Mouse (Mus musculus): Measurements from ENCODE around the gene Xrn2. TPM values are rescaled to one million over a fixed set of nuclear protein-coding genes. Genes with fewer than 3 reads are reported as not detected.
A peak's percentile ranks its signal among the peaks of the same experiment; 100 is the strongest.

The Xrn2 gene
- 23.7 and 24.3 TPM in 2 replicates for polyA plus RNA-seq (2015; fragmentation: Nextera tagmentation; extraction: Ambion mirVana)

- Histone ChIP-seq H3K4me3 (replicated peaks) (peak within 1 kb of the TSS; percentile 80), H3K36me3 (replicated peaks) (0 out of 2 replicates have a peak, but pooled peaks cover 6% of the 10 kb centered on the region), H3K9me3 (replicated peaks) (no peaks in the 10 kb centered on the region), H3K27me3 (no peaks in the 10 kb centered on the region), H3K4me2 (peak within 1 kb of the TSS; percentile 95), H3K4me1 (replicated peaks) (peaks cover 38% of the 10 kb centered on the region), H3K27ac (replicated peaks) (peak within 1 kb of the TSS; percentile 92), H3K9ac (peak within 1 kb of the TSS; percentile 79)
- peak; percentile 94 for ATAC-seq (ENCODE audit: insufficient read depth)
- WGBS (ENCODE audit: insufficient replicate concordance) = 0% methylated on average over 37 of the region's 37 CpGs
Measured at GRCm38 (mm10) chr2:147012623-147013184, at the start of gene Xrn2. Xrn2 (plus strand) TSS chr2:147012996.

- H3K36me3 ChIP-seq (replicated peaks) = no peaks in the 10 kb centered on the region
- H3K27me3 ChIP-seq = no peaks in the 10 kb centered on the region
- no peak overlapping the region for H3K27ac ChIP-seq (replicated peaks)
- no peak overlapping the region for H3K9ac ChIP-seq
- 62% methylated on average over 3 of the region's 3 CpGs for WGBS (ENCODE audit: insufficient replicate concordance)
- ATAC-seq (ENCODE audit: insufficient read depth) = no peak
- no peak overlapping the region for H3K4me2 ChIP-seq
- no peaks in the 10 kb centered on the region for H3K9me3 ChIP-seq (replicated peaks)
- H3K4me1 ChIP-seq (replicated peaks) = no peaks in the 10 kb centered on the region
- no peak overlapping the region for H3K4me3 ChIP-seq (replicated peaks)
Measured at GRCm38 (mm10) chr2:146975024-146975423, 37.8 kb upstream of the Xrn2 start.

GRCm38 (mm10) chr2:146975453-146976028, 37.3 kb upstream of the Xrn2 start:
- 67% methylated on average over 3 of the region's 3 CpGs for WGBS (ENCODE audit: insufficient replicate concordance)
- H3K36me3 ChIP-seq (replicated peaks) = no peaks in the 10 kb centered on the region

GRCm38 (mm10) chr2:146982786-146983185, 30.0 kb upstream of the Xrn2 start:
- H3K4me1 ChIP-seq (replicated peaks) = no peaks in the 10 kb centered on the region
- no peak overlapping the region for H3K4me3 ChIP-seq (replicated peaks)
- no peaks in the 10 kb centered on the region for H3K36me3 ChIP-seq (replicated peaks)
- WGBS (ENCODE audit: insufficient replicate concordance) = 69% methylated on average over 2 of the region's 2 CpGs
- ATAC-seq (ENCODE audit: insufficient read depth) = no peak
- no peak overlapping the region for H3K4me2 ChIP-seq
- H3K9ac ChIP-seq = no peak overlapping the region
- no peak overlapping the region for H3K27ac ChIP-seq (replicated peaks)
- H3K9me3 ChIP-seq (replicated peaks) = no peaks in the 10 kb centered on the region
- H3K27me3 ChIP-seq = no peaks in the 10 kb centered on the region

More at GRCm38 (mm10) chr2:146975453-146976028, 37.3 kb upstream of the Xrn2 start:
- Histone ChIP-seq H3K4me1 (replicated peaks) (no peaks in the 10 kb centered on the region), H3K27ac (replicated peaks) (no peak overlapping the region), H3K9ac (no peak overlapping the region), H3K9me3 (replicated peaks) (no peaks in the 10 kb centered on the region), H3K4me2 (no peak overlapping the region), H3K27me3 (no peaks in the 10 kb centered on the region), H3K4me3 (replicated peaks) (no peak overlapping the region)
- no peak for ATAC-seq (ENCODE audit: insufficient read depth)

- ATAC-seq (ENCODE audit: insufficient read depth) = no peak
- Histone ChIP-seq H3K9me3 (replicated peaks) (no peaks in the 10 kb centered on the region), H3K4me3 (replicated peaks) (no peak overlapping the region), H3K27me3 (no peaks in the 10 kb centered on the region), H3K9ac (no peak overlapping the region), H3K4me1 (replicated peaks) (no peaks in the 10 kb centered on the region), H3K4me2 (no peak overlapping the region), H3K36me3 (replicated peaks) (no peaks in the 10 kb centered on the region), H3K27ac (replicated peaks) (no peak overlapping the region)
- WGBS (ENCODE audit: insufficient replicate concordance) = 89% methylated on average over 2 of the region's 2 CpGs
Measured at GRCm38 (mm10) chr2:146984831-146985230, 28.0 kb upstream of the Xrn2 start.

GRCm38 (mm10) chr2:146985807-146986206, 27.0 kb upstream of the Xrn2 start:
- H3K27ac ChIP-seq (replicated peaks) = no peak overlapping the region
- no peak overlapping the region for H3K4me3 ChIP-seq (replicated peaks)
- no peaks in the 10 kb centered on the region for H3K36me3 ChIP-seq (replicated peaks)
- H3K4me1 ChIP-seq (replicated peaks) = no peaks in the 10 kb centered on the region
- no peak for ATAC-seq (ENCODE audit: insufficient read depth)
- no peak overlapping the region for H3K4me2 ChIP-seq
- WGBS (ENCODE audit: insufficient replicate concordance) = 61% methylated on average over 1 of the region's 1 CpGs
- H3K9me3 ChIP-seq (replicated peaks) = no peaks in the 10 kb centered on the region
- no peaks in the 10 kb centered on the region for H3K27me3 ChIP-seq
- no peak overlapping the region for H3K9ac ChIP-seq

GRCm38 (mm10) chr2:146986429-146986828, 26.4 kb upstream of the Xrn2 start:
- no peaks in the 10 kb centered on the region for H3K4me1 ChIP-seq (replicated peaks)
- H3K9ac ChIP-seq = no peak overlapping the region
- ATAC-seq (ENCODE audit: insufficient read depth) = no peak
- H3K9me3 ChIP-seq (replicated peaks) = no peaks in the 10 kb centered on the region
- no peak overlapping the region for H3K27ac ChIP-seq (replicated peaks)
- no peaks in the 10 kb centered on the region for H3K36me3 ChIP-seq (replicated peaks)
- no peak overlapping the region for H3K4me2 ChIP-seq
- no peaks in the 10 kb centered on the region for H3K27me3 ChIP-seq
- H3K4me3 ChIP-seq (replicated peaks) = no peak overlapping the region

- no peak for ATAC-seq (ENCODE audit: insufficient read depth)
- H3K4me1 ChIP-seq (replicated peaks) = peaks cover 14% of the 10 kb centered on the region
Measured at GRCm38 (mm10) chr2:147007265-147007664, 5.5 kb upstream of the Xrn2 start.

GRCm38 (mm10) chr2:147009084-147009483, 3.7 kb upstream of the Xrn2 start:
- no peaks in the 10 kb centered on the region for H3K9me3 ChIP-seq (replicated peaks)
- no peak overlapping the region for H3K9ac ChIP-seq
- H3K27ac ChIP-seq (replicated peaks) = no peak overlapping the region
- no peak overlapping the region for H3K4me2 ChIP-seq
- peaks cover 17% of the 10 kb centered on the region for H3K4me1 ChIP-seq (replicated peaks)
- no peaks in the 10 kb centered on the region for H3K36me3 ChIP-seq (replicated peaks)
- H3K27me3 ChIP-seq = no peaks in the 10 kb centered on the region
- ATAC-seq (ENCODE audit: insufficient read depth) = no peak
- H3K4me3 ChIP-seq (replicated peaks) = no peak overlapping the region

More at GRCm38 (mm10) chr2:147007265-147007664, 5.5 kb upstream of the Xrn2 start:
- Histone ChIP-seq H3K4me3 (replicated peaks) (no peak overlapping the region), H3K9ac (no peak overlapping the region), H3K27me3 (no peaks in the 10 kb centered on the region), H3K36me3 (replicated peaks) (no peaks in the 10 kb centered on the region), H3K4me2 (no peak overlapping the region), H3K27ac (replicated peaks) (no peak overlapping the region), H3K9me3 (replicated peaks) (no peaks in the 10 kb centered on the region)
- 20% methylated on average over 2 of the region's 2 CpGs for WGBS (ENCODE audit: insufficient replicate concordance)

- Histone ChIP-seq H3K4me1 (replicated peaks) (peaks cover 26% of the 10 kb centered on the region), H3K4me2 (no peak overlapping the region), H3K4me3 (replicated peaks) (no peak overlapping the region), H3K27ac (replicated peaks) (no peak overlapping the region), H3K36me3 (replicated peaks) (no peaks in the 10 kb centered on the region), H3K27me3 (no peaks in the 10 kb centered on the region), H3K9me3 (replicated peaks) (no peaks in the 10 kb centered on the region), H3K9ac (no peak overlapping the region)
- 67% methylated on average over 4 of the region's 4 CpGs for WGBS (ENCODE audit: insufficient replicate concordance)
- ATAC-seq (ENCODE audit: insufficient read depth) = no peak
Measured at GRCm38 (mm10) chr2:147010141-147010540, 2.7 kb upstream of the Xrn2 start.

GRCm38 (mm10) chr2:147010952-147011351, 1.8 kb upstream of the Xrn2 start:
- WGBS (ENCODE audit: insufficient replicate concordance) = 59% methylated on average over 9 of the region's 9 CpGs
- no peak overlapping the region for H3K27ac ChIP-seq (replicated peaks)
- ATAC-seq (ENCODE audit: insufficient read depth) = no peak
- 0 out of 2 replicates have a peak, but pooled peaks cover 3% of the 10 kb centered on the region for H3K36me3 ChIP-seq (replicated peaks)
- H3K27me3 ChIP-seq = no peaks in the 10 kb centered on the region
- H3K9ac ChIP-seq = no peak overlapping the region
- H3K4me1 ChIP-seq (replicated peaks) = peaks cover 33% of the 10 kb centered on the region
- H3K4me3 ChIP-seq (replicated peaks) = no peak overlapping the region
- H3K9me3 ChIP-seq (replicated peaks) = no peaks in the 10 kb centered on the region
- H3K4me2 ChIP-seq = no peak overlapping the region
